Mouse (Mus musculus): ENCODE data around the gene Acadm.

Acadm gene

GRCm38 (mm10) chr3:153902595-153902994 is 41.8 kb downstream of the Acadm start:
- DNase-seq (ENCODE audit: low spot score), result no peak

- no peak for DNase-seq (ENCODE audit: low spot score)
These were observed 42.5 kb downstream of the Acadm start for GRCm38 (mm10) chr3:153901904-153902303.

- DNase-seq (ENCODE audit: low spot score), result no peak
These were observed 47.2 kb downstream of the Acadm start for GRCm38 (mm10) chr3:153897216-153897615.

GRCm38 (mm10) chr3:153895454-153895853 is 49.0 kb downstream of the Acadm start:
- no peak for DNase-seq (ENCODE audit: low spot score)

GRCm38 (mm10) chr3:153889188-153889781 is 55.1 kb downstream of the Acadm start:
- DNase-seq (ENCODE audit: low spot score), result no peak

- no peak for DNase-seq (ENCODE audit: low spot score)
These were observed 56.3 kb downstream of the Acadm start for GRCm38 (mm10) chr3:153888141-153888540.

- DNase-seq (ENCODE audit: low spot score), result no peak
These were observed 58.1 kb downstream of the Acadm start for GRCm38 (mm10) chr3:153886296-153886695.
